Mouse (Mus musculus) small intestine, adult 2 months (tissue): ENCODE results near the gene Olfr818.
"Not testable (repeated sequence)": the region's sequence is repeated elsewhere in the genome, so short reads cannot be mapped to it uniquely, and the experiment has no call there.

ENCODE experiments used
- CTCF ChIP-seq: fragments of 200-500 bp; IDR thresholded peaks from 2 replicates; pipeline ENCODE4 v1.5.1; 2012; ENCODE audit warnings: low read depth, mild to moderate bottlenecking, control low read depth, inconsistent platforms, low read length, moderate library complexity, mixed read lengths; ENCODE audit not compliant: insufficient replicate concordance, insufficient read length; ENCODE audit errors: extremely low read depth
- POLR2A ChIP-seq: fragments of 200-500 bp; IDR thresholded peaks from 2 replicates; pipeline ENCODE4 v1.6.1; 2012; ENCODE audit warnings: low read depth, mild to moderate bottlenecking, control low read depth, inconsistent platforms, low read length, moderate library complexity

DNA sequence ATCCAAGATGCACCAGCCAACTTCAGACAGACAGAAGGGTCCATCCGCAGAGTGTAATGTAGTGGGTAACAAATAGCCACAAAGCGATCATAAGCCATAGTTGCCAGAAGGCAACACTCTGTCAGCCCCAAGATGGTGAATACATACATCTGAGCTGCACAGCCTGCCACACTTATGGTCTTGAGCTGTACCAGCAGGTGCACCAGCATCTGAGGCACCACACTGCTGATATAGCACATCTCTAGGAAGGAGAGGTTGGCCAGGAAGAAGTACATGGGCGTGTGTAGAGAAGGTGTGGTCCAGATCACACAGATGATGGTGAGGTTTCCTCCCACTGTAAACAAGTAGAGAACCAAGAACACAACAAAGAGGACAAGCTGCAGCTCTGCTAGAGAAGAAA is 17.3 kb upstream of the Olfr818 start:
- not testable (repeated sequence) for TF ChIP-seq CTCF, POLR2A
